Mouse (Mus musculus) embryonic facial prominence, embryonic 11.5 days (tissue): ENCODE measurements at regions not wholly inside any gene's neighbourhood (a gene's known extent, or its start where the extent isn't known, plus 50 kb on each side); places are given as distances from the start of the nearest gene placed in this dataset.

Experiments used
- ATAC-seq: fragments of 200-750 bp; cut with Nextera tagmentation; replicated peaks from 2 replicates; pipeline ENCODE4 v1.8.0; 2017; ENCODE audit warnings: low read depth; ENCODE audit not compliant: insufficient number of reproducible peaks, low FRiP score, low TSS enrichment
- DNase-seq: peaks from one replicate; pipeline ENCODE4 v3.0.0-alpha.2; 2015; ENCODE audit warnings: low spot score
- H3K27ac ChIP-seq: fragments of 300-500 bp; sonication (generic); replicated peaks from 2 replicates; pipeline ENCODE4 v1.5.1; 2014; ENCODE audit warnings: mild to moderate bottlenecking, low read depth, low read length, control low read depth
- H3K27me3 ChIP-seq: fragments of 300-500 bp; sonication (generic); 2 replicates; pipeline ENCODE4 v1.6.1; 2014; ENCODE audit warnings: mild to moderate bottlenecking, low read length, moderate library complexity, mixed read lengths; ENCODE audit not compliant: control insufficient read depth, insufficient read depth
- H3K36me3 ChIP-seq: fragments of 300-500 bp; sonication (generic); replicated peaks from 2 replicates; pipeline ENCODE4 v1.6.1; 2014; ENCODE audit warnings: low read depth, mild to moderate bottlenecking, low read length, moderate library complexity, mixed read lengths; ENCODE audit not compliant: control insufficient read depth, insufficient read depth
- H3K4me1 ChIP-seq: fragments of 300-500 bp; sonication (generic); 2 replicates; pipeline ENCODE4 v1.6.1; 2014; ENCODE audit warnings: low read length, mixed read lengths; ENCODE audit not compliant: control insufficient read depth, insufficient read depth
- H3K4me2 ChIP-seq: fragments of 300-500 bp; sonication (generic); 2 replicates; pipeline ENCODE4 v1.6.1; 2014; ENCODE audit warnings: low read depth, mild to moderate bottlenecking, control low read depth, low read length, moderate library complexity
- H3K4me3 ChIP-seq: fragments of 300-500 bp; sonication (generic); 2 replicates; pipeline ENCODE4 v1.5.1; 2014; ENCODE audit warnings: low read depth, low read length, control low read depth
- H3K9ac ChIP-seq: fragments of 300-500 bp; sonication (generic); replicated peaks from 2 replicates; pipeline ENCODE4 v1.6.1; 2014; ENCODE audit warnings: mild to moderate bottlenecking, control low read depth, low read length
- H3K9me3 ChIP-seq: fragments of 300-500 bp; sonication (generic); replicated peaks from 2 replicates; pipeline ENCODE4 v1.6.1; 2016; ENCODE audit warnings: mild to moderate bottlenecking, low read length, inconsistent platforms, mixed read lengths; ENCODE audit not compliant: control insufficient read depth
- WGBS: fragments of 180-500 bp; shearing (Covaris S2); extraction: QIAGEN DNeasy Blood & Tissue Kit; methylation state at CpG from one replicate; pipeline ENCODE4 v1.1.7; 2014; 5-methylcytosine and 5-hydroxymethylcytosine counted together

- WGBS, result 85% methylated on average over 6 of the region's 6 CpGs
- Histone ChIP-seq H3K27ac (no peak overlapping the region), H3K4me2 (no peak overlapping the region), H3K4me3 (no peak overlapping the region), H3K9ac (no peak overlapping the region), H3K36me3 (no peaks in the 10 kb centered on the region), H3K9me3 (no peaks in the 10 kb centered on the region), H3K27me3 (no peaks in the 10 kb centered on the region), H3K4me1 (no peaks in the 10 kb centered on the region)
- DNase-seq, result no peak
- no peak for ATAC-seq
Measured at GRCm38 (mm10) chr13:86739406-86739805, 692.7 kb upstream of the Cox7c start.

GRCm38 (mm10) chr13:86728396-86728795 is 681.7 kb upstream of the Cox7c start:
- no peak for ATAC-seq
- DNase-seq, result no peak
- no peaks in the 10 kb centered on the region for H3K4me1 ChIP-seq
- no peak overlapping the region for H3K9ac ChIP-seq
- H3K27ac ChIP-seq, result no peak overlapping the region
- 62% methylated on average over 1 of the region's 1 CpGs for WGBS
- H3K4me3 ChIP-seq, result no peak overlapping the region
- H3K9me3 ChIP-seq, result no peaks in the 10 kb centered on the region
- H3K36me3 ChIP-seq, result no peaks in the 10 kb centered on the region
- no peaks in the 10 kb centered on the region for H3K27me3 ChIP-seq
- no peak overlapping the region for H3K4me2 ChIP-seq

GRCm38 (mm10) chr13:86726695-86727094 is 680.0 kb upstream of the Cox7c start:
- H3K4me1 ChIP-seq, result no peaks in the 10 kb centered on the region
- H3K4me2 ChIP-seq, result no peak overlapping the region
- H3K9ac ChIP-seq, result no peak overlapping the region
- ATAC-seq (no peak), DNase-seq (peak; percentile 27)
- H3K27me3 ChIP-seq, result no peaks in the 10 kb centered on the region
- no peak overlapping the region for H3K27ac ChIP-seq
- H3K9me3 ChIP-seq, result no peaks in the 10 kb centered on the region
- H3K36me3 ChIP-seq, result no peaks in the 10 kb centered on the region
- H3K4me3 ChIP-seq, result no peak overlapping the region
